Mouse (Mus musculus) spleen, postnatal 14 days (tissue): ENCODE data around the gene Nrde2.

ENCODE experiments used
- DNase-seq, 2 experiments: peaks; one replicate each; pipeline ENCODE4 v3.0.0; 2021 to 2022; ENCODE audit warnings: low spot score in 2 of 2

The Nrde2 gene

GRCm38 (mm10) chr12:100124913-100125798 is 34.3 kb downstream of the Nrde2 start:
- DNase-seq: no peak

GRCm38 (mm10) chr12:100123476-100123875 is 36.0 kb downstream of the Nrde2 start:
- DNase-seq: no peak

- no peak for DNase-seq
These were observed 36.5 kb downstream of the Nrde2 start for GRCm38 (mm10) chr12:100122921-100123381.

GRCm38 (mm10) chr12:100115982-100116381 is 43.5 kb downstream of the Nrde2 start:
- DNase-seq: no peak

GRCm38 (mm10) chr12:100109986-100110696 is 49.3 kb downstream of the Nrde2 start, which contains the start of gene Psmc1:
Gene Psmc1, plus strand, starts transcription at chr12:100110154.
- peak; percentile 59 to 76 for DNase-seq

GRCm38 (mm10) chr12:100107436-100107835 is 52.0 kb downstream of the Nrde2 start:
- DNase-seq: no peak

- peak; percentile 42 to 74 for DNase-seq
These were observed 53.1 kb downstream of the Nrde2 start for GRCm38 (mm10) chr12:100106275-100106895.

GRCm38 (mm10) chr12:100104530-100104929 is 54.9 kb downstream of the Nrde2 start:
- DNase-seq: no peak

GRCm38 (mm10) chr12:100101651-100102050 is 57.8 kb downstream of the Nrde2 start:
- no peak for DNase-seq

- DNase-seq: no peak
These were observed 58.8 kb downstream of the Nrde2 start for GRCm38 (mm10) chr12:100100707-100101030.

GRCm38 (mm10) chr12:100099971-100100706 is 59.3 kb downstream of the Nrde2 start:
- DNase-seq: no peak

GRCm38 (mm10) chr12:100093046-100093445 is 66.4 kb downstream of the Nrde2 start:
- no peak for DNase-seq

- DNase-seq: no peak
These were observed 68.7 kb downstream of the Nrde2 start for GRCm38 (mm10) chr12:100090750-100091149.

- no peak for DNase-seq
These were observed 70.2 kb downstream of the Nrde2 start for GRCm38 (mm10) chr12:100089265-100089664.

GRCm38 (mm10) chr12:100088026-100088425 is 71.4 kb downstream of the Nrde2 start:
- DNase-seq: no peak

- DNase-seq: no peak
These were observed 79.7 kb downstream of the Nrde2 start for GRCm38 (mm10) chr12:100079636-100080286.

GRCm38 (mm10) chr12:100075715-100076114 is 83.7 kb downstream of the Nrde2 start:
- DNase-seq: no peak
